Mouse (Mus musculus) lung, adult 10 weeks (tissue): ENCODE measurements around the gene Hepacam. TPM values are rescaled to one million over a fixed set of nuclear protein-coding genes. Genes with fewer than 3 reads are reported as not detected.

Source experiments
- polyA plus RNA-seq: library from polyadenylated mRNA; stranded (reverse); fragments of 350-450 nt; fragmentation: Illumina TruSeq; extraction: RNeasy Lipid Tissue Mini Kit (QIAGEN cat#74804); gene quantifications from one replicate; pipeline ENCODE4 v1.2.3, GENCODE M21; 2014; ENCODE audit warnings: low read depth, low replicate concordance; ENCODE audit not compliant: insufficient read depth

The Hepacam gene
- 1.0 TPM for polyA plus RNA-seq

GRCm38 (mm10) chr9:37367301-37368080 lies at the start of gene Hepacam:
Gene Hepacam (plus strand): TSS chr9:37367351.

GRCm38 (mm10) chr9:37347988-37348642 lies 19.0 kb upstream of the Hepacam start, which contains the start of gene Ccdc15:
Gene Ccdc15 (minus strand): TSS chr9:37348432.

GRCm38 (mm10) chr9:37401802-37402201 lies 34.7 kb downstream of the Hepacam start, which contains the start of gene Robo4:
Gene Robo4 (plus strand): TSS chr9:37401897.

GRCm38 (mm10) chr9:37432720-37433421 lies 65.7 kb downstream of the Hepacam start, which contains the start of gene Robo3:
Gene Robo3 (minus strand): TSS chr9:37433246.

Other genes with a start within 250 kb of the Hepacam start
- gene Pknox2, start 219.9 kb upstream of the Hepacam start, polyA plus RNA-seq: 8.9 TPM
- 5.5 TPM for gene Tmem218, start 159.1 kb upstream of the Hepacam start, polyA plus RNA-seq
- 1.8 TPM for gene Slc37a2, start 111.6 kb upstream of the Hepacam start, polyA plus RNA-seq
- 0.49 TPM for gene Ccdc15, start 18.9 kb upstream of the Hepacam start, polyA plus RNA-seq
- gene Robo4, start 34.5 kb downstream of the Hepacam start, polyA plus RNA-seq: 26.5 TPM
- gene Robo3, start 65.9 kb downstream of the Hepacam start, polyA plus RNA-seq: not detected
- gene Msantd2, start 122.0 kb downstream of the Hepacam start, polyA plus RNA-seq: 10.8 TPM
- 191 TPM for gene Esam, start 160.7 kb downstream of the Hepacam start, polyA plus RNA-seq
- gene Vsig2, start 171.9 kb downstream of the Hepacam start, polyA plus RNA-seq: 27.5 TPM
- gene Nrgn, start 185.6 kb downstream of the Hepacam start, polyA plus RNA-seq: 13.8 TPM
- gene Siae, start 188.3 kb downstream of the Hepacam start, polyA plus RNA-seq: 7.7 TPM
- 30.4 TPM for gene Spa17, start 246.4 kb downstream of the Hepacam start, polyA plus RNA-seq